Mouse (Mus musculus): ENCODE data around the gene 1700080E11Rik. TPM values are rescaled to one million over a fixed set of nuclear protein-coding genes. Genes with fewer than 3 reads are reported as not detected.
A peak's percentile ranks its signal among the peaks of the same experiment; 100 is the strongest.
"Not testable (repeated sequence)": the region's sequence is repeated elsewhere in the genome, so short reads cannot be mapped to it uniquely, and the experiment has no call there.

The 1700080E11Rik gene
- total RNA-seq (2017): not detected in 3 replicates

DNA sequence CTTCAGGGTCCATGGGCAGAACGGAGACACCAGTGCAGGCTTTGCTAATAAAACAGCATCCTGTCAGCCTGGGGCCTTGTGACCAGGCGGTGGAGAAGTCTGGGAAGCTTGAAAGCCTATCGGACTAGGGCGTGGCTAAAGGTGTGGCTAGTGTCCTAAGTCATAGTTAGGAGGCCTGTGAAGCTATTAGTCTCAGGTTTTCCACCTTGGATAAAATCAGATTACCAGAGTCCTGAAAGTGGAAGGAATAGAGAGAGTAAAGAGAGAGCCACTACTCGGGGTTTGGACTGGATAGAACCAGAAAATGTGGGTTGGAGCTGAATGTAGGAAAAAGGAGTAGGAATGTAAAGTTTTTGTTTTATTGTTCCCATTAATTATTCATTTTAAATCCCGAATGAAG lies at the start of gene 1700080E11Rik:
TSS of gene 1700080E11Rik (minus strand) at position 101 of the 400 bp plus-strand sequence.
- ATAC-seq (replicated peaks; ENCODE audit: insufficient number of reproducible peaks, low FRiP score, low TSS enrichment, poor library complexity, severe bottlenecking): no peak

DNA sequence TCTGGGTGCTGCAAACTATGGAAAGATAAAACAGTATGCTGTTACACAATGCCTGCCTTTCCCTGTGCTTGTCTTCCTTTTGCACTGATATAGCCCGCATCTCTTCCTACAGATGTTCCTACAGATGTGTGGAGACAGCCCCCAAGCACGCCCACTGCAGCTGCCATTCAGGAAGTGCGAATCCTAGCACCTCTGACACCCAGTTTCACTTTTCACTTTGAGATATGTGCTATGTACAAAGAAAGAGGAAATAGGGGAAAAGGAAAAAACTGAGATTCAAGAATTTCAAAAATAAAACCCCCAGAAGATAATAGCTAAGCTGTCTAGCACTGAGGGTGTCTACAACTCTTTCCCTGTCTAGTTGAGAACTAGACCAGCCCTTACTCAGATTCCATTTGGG lies 41.8 kb upstream of the 1700080E11Rik start:
- no peak for ATAC-seq (replicated peaks; ENCODE audit: insufficient number of reproducible peaks, low FRiP score, low TSS enrichment, poor library complexity, severe bottlenecking)

DNA sequence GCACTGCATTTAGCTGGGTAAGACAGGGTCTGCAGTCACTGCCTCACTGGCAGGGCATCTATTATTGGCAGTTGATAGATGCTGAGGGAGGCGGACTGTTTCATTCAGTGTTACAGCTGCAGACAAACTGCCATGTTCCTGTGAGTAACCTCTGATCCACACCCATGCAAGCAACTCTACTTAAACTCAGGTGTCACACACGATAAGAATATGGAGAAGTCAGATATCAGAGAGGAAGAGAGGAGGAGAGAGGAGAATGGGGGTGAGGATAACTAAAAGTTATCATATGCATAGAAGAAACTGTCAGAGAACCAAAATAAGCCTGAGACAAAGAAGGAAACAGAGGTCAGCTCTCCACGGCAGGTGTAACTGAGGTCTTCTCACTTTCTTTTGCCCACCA lies 37.5 kb upstream of the 1700080E11Rik start:
- no peak for ATAC-seq (replicated peaks; ENCODE audit: insufficient number of reproducible peaks, low FRiP score, low TSS enrichment, poor library complexity, severe bottlenecking)

DNA sequence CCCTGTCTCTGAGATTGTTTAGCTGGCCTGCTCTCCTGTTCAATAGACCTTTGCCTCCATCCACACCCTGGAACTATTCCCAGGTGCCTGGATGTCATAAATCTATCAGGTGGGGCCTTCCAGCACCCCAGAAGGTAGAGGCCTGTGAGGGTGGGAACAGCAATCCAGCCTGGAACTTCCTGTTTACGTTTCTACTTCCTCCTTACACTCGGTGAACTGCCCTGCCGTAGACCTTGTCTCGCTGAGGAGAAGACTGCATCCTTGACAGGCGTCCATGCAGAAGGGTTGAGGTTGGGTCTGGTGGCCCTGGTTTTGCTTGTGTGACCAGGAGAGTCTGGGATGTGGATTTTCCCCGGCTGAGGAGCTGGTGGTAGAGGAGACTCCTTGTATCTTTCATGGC lies 5.7 kb downstream of the 1700080E11Rik start:
- no peak; the same call in 1 of the 2 replicates for ATAC-seq (replicated peaks; ENCODE audit: insufficient number of reproducible peaks, low FRiP score, low TSS enrichment, poor library complexity, severe bottlenecking)

DNA sequence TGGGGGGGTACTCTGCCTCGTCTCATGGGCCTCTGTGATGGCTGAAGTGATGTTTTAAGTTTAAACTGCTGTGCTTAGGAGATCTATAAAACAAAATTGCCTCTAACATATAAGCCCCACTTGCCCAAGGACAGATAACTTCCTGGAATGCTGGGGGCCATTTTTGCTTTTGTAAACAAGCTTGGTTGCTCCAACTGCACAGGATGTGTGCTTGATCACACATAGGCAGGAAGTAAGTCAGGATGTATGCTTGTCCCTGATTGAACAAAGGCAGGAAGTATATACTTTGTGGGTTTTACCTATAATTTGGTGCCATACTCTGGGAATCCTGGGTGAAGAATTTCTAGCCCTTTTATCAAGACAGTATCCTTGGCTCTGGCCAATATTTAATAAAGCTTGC lies 8.5 kb downstream of the 1700080E11Rik start:
- no peak for ATAC-seq (replicated peaks; ENCODE audit: insufficient number of reproducible peaks, low FRiP score, low TSS enrichment, poor library complexity, severe bottlenecking)

DNA sequence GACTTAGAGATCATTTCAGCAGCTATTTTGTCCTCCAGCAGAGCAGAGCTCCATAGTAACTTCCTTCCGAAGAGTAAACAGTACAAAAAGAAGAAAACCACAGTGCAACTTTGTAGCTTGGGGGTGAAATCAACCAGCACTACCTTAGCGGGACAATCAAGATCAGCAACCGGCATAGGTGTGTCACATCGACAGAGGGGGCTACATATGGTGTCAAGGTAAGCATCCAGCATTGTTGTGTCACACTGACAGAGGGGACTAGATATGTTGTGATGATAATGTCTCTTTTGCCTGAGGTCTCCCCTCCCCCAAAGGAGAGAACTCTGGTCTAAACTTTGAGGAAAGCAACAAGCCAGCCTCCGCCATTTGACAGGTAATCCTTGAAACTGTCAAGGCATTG lies 10.4 kb downstream of the 1700080E11Rik start:
- ATAC-seq (replicated peaks; ENCODE audit: insufficient number of reproducible peaks, low FRiP score, low TSS enrichment, poor library complexity, severe bottlenecking): no peak

DNA sequence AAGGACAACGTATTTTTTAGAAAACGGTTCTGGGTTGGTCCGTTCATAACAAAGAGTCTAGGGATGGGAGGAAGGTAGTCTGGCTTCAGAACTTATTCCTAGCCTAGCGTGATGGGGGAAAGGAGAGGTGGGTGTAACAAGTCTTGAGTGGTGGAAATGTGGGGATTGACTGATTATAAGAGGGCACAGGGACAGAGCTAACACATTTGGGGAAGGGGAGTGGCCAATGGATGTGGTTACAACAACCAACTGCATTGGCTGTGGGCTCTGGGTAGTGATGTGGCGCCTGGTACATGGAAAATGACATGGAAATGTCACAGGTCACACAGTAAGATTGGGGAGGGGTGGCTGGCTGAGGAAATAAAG lies 12.9 kb downstream of the 1700080E11Rik start:
- ATAC-seq (replicated peaks; ENCODE audit: insufficient number of reproducible peaks, low FRiP score, low TSS enrichment, poor library complexity, severe bottlenecking): peak; percentile 36

DNA sequence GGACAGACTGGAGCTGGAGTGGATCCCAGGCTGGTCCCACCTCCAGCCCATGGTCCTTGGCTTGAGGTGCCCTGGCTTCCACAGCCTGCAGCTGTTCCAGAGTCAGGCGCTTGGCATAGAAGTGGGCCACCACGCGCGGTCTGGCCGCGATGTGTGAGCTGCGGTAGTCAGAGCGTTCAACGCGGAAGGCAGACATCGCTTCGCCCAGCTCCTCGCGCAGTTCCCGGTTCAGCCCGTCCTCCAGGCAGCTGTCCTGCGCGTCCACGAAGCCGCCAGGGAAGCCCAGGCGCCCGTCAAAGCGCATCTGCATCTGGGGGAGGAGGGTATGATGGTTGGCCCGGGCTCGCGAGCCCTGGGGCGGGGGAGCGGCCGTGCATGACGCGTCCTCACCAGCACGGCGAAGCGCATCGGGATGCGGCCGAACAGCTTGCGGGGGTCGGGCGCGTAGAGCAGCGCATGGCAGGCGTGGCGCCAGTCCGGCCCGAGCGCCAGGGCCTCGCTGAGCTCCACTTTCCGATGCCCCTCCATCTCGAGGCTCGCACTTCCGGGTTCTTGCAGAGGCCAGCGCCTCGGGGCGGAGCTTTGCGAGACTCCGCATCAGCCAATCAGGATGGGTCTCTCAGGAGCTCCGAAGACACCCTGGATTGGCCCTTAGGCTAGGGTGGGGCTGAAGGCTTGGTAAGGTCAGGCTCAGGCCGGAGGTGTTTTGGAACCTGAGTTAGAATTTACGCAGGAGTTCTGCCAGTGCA lies 13.5 kb downstream of the 1700080E11Rik start, which contains the start of gene Nudt16:
TSS of gene Nudt16 (minus strand) at position 572 of the 749 bp plus-strand sequence.
- ATAC-seq (replicated peaks; ENCODE audit: insufficient number of reproducible peaks, low FRiP score, low TSS enrichment, poor library complexity, severe bottlenecking): peak; percentile 95

DNA sequence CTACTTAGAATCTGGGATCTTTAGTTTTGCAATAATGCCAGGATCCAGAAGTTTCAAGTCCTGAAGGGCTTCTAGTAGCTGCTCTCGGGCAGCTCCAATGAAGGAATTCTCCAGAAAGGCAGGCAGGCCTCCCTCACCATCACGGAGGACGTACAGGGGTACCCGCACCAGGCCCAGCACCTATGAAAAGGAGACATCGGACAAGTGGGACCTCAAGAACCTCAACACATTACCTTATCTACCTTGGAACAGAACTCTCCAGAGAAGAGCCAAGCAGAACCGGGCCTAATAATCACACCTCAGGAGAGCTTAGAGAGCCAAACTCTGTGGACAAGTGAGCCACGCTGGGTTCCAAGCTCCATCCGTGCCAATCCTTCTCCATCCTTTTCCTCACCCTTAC lies 14.6 kb downstream of the 1700080E11Rik start:
- ATAC-seq (replicated peaks; ENCODE audit: insufficient number of reproducible peaks, low FRiP score, low TSS enrichment, poor library complexity, severe bottlenecking): no peak

DNA sequence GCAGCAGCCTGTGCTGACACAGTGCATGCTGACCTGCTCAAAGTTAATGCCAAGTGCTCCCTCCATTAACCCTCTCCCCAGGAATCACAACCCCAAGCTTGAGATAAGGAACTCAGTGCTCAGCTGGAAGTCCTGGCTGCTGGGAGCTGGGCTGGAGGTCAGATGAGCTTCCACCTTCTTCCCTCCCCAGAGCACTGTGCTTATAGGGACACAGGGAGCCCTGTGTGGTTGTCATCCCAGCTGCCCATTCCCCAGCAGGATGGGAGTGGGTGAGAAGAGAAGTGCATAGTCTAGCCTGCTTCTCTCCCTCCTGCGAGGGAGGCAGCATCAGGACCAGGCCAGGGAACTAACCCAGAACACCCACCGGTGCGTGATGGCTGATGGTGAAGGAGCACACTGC lies 19.7 kb downstream of the 1700080E11Rik start:
- ATAC-seq (replicated peaks; ENCODE audit: insufficient number of reproducible peaks, low FRiP score, low TSS enrichment, poor library complexity, severe bottlenecking): not testable (repeated sequence)

DNA sequence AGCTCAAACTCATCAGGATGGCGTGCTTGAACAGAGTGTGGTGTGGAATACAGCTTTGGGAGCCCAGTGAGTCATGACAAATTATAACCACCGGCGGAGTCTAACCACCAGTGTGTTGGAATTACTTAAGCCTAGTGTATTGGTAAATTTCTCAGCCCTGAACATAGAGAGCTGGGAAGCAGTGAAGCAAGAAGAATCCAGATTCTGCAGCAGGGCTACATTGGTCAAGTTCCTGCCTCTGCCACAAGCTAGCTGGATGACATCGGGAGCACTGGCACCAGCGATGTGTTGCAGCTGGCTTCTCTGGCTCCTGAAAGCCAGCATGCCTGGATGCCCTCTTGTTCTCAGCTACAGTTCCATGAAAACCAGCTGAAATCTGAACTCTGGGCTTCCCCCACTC lies 41.0 kb downstream of the 1700080E11Rik start:
- no peak for ATAC-seq (replicated peaks; ENCODE audit: insufficient number of reproducible peaks, low FRiP score, low TSS enrichment, poor library complexity, severe bottlenecking)

DNA sequence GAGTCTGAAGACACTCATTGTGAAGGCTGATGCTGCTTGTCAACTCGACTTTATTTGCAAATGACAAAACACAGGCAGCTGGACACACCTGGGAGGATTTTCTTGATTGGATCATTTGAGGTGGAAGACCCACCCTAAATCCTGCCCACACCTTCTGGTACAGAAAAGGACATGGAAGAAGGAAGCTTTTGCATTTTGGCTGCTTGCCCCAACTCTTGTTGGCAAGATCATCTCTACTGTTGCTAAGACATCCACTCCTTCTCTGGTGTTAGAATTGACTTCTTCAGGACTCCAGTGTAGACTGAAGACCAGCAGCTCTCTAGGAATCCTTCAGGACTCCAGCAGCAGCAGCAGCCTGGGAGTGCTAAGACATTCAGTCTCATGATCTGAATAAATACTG lies 43.0 kb downstream of the 1700080E11Rik start:
- ATAC-seq (replicated peaks; ENCODE audit: insufficient number of reproducible peaks, low FRiP score, low TSS enrichment, poor library complexity, severe bottlenecking): no peak

DNA sequence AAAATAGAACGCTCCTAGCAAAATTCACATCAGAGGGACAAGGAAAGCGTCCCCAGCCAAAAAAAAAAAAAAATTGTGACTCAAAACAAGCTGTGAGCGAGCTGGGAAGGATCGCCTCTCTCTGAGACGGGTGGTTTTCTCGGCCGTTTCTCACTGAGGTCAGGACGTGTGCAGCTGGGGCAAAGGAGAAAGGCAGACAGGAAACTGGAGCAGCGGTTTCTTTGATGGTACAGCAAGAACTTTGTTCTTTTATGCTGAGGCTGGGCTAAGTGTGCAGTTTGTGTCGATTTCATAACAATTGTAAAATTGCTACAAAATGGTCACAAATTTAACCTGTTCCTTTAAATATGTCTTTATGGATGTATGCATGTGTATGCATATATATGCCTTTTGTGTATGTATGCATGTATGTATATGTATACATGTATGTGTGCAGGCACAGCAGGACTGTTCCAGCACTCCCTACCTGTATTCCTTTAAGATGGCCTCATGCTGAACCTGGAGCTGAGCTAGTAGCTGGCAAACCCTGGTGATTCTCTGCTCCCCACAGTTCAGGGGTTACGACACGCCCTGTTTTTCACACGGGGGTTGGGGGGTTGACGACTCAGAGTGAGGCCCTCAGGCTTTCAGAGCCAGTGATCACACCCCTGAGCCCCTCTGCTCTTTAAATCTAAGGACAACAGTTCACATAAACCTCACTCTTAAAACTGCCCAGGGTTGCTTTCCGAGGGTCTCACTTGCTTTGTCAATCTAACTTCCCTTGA lies 43.9 kb downstream of the 1700080E11Rik start:
- ATAC-seq (replicated peaks; ENCODE audit: insufficient number of reproducible peaks, low FRiP score, low TSS enrichment, poor library complexity, severe bottlenecking): no peak

Other genes with a start within 250 kb of the 1700080E11Rik start
- gene Mrpl3, start 91.9 kb downstream of the 1700080E11Rik start, total RNA-seq (2017): 40.3 to 53.0 TPM (median 43.7 TPM) in 3 replicates
- gene Nudt16, start 13.3 kb downstream of the 1700080E11Rik start, total RNA-seq (2017): 15.0 to 20.6 TPM (median 16.9 TPM) in 3 replicates